Mouse (Mus musculus): ENCODE data around the gene Nr4a1.

GRCm38 (mm10) chr15:101244012-101244411 lies 10.1 kb upstream of the Nr4a1 start:
- TF ChIP-seq POLR2A (IDR thresholded peaks at IDR 0.05; ENCODE audit: low read depth, low read length) (no peak), CTCF (conservative IDR thresholded peaks at IDR 0.05; ENCODE audit: insufficient read depth, insufficient read length, low read depth, low read length) (no peak)

Data from kidney, adult 2 months (tissue).